Mouse (Mus musculus) lung, embryonic 14.5 days (tissue): ENCODE measurements around the gene Arl2. TPM values are rescaled to one million over a fixed set of nuclear protein-coding genes. Genes with fewer than 3 reads are reported as not detected.

Experiments
- ATAC-seq: fragments of 200-750 bp; cut with Nextera tagmentation; 2 replicates; pipeline ENCODE4 v1.8.0; 2017; ENCODE audit warnings: mild to moderate bottlenecking, moderate TSS enrichment, moderate library complexity; ENCODE audit not compliant: insufficient read depth
- DNase-seq: peaks from one replicate; pipeline ENCODE4 v3.0.0-alpha.2; 2015
- H3K27ac ChIP-seq: fragments of 300-500 bp; sonication (generic); 2 replicates; pipeline ENCODE4 v1.5.1; 2014; ENCODE audit warnings: low read depth, mild to moderate bottlenecking, moderate library complexity
- H3K27me3 ChIP-seq: fragments of 300-500 bp; sonication (generic); 2 replicates; pipeline ENCODE4 v1.6.1; 2014; ENCODE audit warnings: low read length, control low read depth; ENCODE audit not compliant: insufficient read depth
- H3K36me3 ChIP-seq: fragments of 300-500 bp; sonication (generic); 2 replicates; pipeline ENCODE4 v1.6.1; 2014; ENCODE audit warnings: control low read depth; ENCODE audit not compliant: insufficient read depth
- H3K4me1 ChIP-seq: fragments of 300-500 bp; sonication (generic); 2 replicates; pipeline ENCODE4 v1.6.1; 2014; ENCODE audit warnings: antibody characterized with exemption, control low read depth; ENCODE audit not compliant: insufficient read depth
- H3K4me2 ChIP-seq: fragments of 300-500 bp; sonication (generic); 2 replicates; pipeline ENCODE4 v1.6.1; 2014; ENCODE audit warnings: mild to moderate bottlenecking
- H3K4me3 ChIP-seq: fragments of 300-500 bp; sonication (generic); 2 replicates; pipeline ENCODE4 v1.5.1; 2014; ENCODE audit warnings: low read depth, low read length
- H3K9ac ChIP-seq: fragments of 300-500 bp; sonication (generic); 2 replicates; pipeline ENCODE4 v1.6.1; 2014
- H3K9me3 ChIP-seq: fragments of 300-500 bp; sonication (generic); 2 replicates; pipeline ENCODE4 v1.6.1; 2016; ENCODE audit warnings: low read depth, low read length, control low read depth
- CTCF ChIP-seq: IDR thresholded peaks from 2 replicates; pipeline ENCODE4 v1.5.1; 2016; ENCODE audit warnings: antibody characterized with exemption, low read depth
- WGBS: fragments of 180-500 bp; shearing (Covaris S2); extraction: QIAGEN DNeasy Blood & Tissue Kit; methylation state at CpG from one replicate; pipeline ENCODE4 v1.1.7; 2014; 5-methylcytosine and 5-hydroxymethylcytosine counted together
- polyA plus RNA-seq: library from polyadenylated mRNA; unstranded; fragments of >200 nt; fragmentation: Nextera tagmentation; extraction: Ambion mirVana; gene quantifications from 2 replicates; pipeline ENCODE4 v1.2.1, GENCODE M21; 2014

Arl2 gene
- polyA plus RNA-seq, 1 experiment from 2014 or later: 89.2 TPM

DNA sequence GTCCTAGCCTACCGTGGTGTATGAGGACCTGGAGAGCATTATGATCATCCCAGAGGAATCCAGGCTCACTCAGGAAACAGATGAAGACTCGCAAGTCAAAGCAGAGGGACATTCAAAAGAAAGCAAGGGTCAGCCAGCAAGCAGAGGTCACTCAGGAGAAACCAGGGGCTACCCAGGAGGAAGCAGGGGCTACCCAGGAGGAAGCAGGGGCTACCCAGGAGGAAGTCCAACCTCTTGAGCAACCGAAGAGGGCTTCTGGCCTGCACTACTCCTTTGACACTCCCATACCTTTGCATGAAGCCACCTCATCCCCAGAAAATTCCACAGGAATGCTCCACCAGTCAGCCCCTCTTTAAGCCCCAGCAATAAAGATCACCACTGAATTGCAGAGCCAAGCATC lies 43.5 kb downstream of the Arl2 start:
- no peak for TF ChIP-seq CTCF
- no peaks in the 10 kb centered on the region for H3K27me3 ChIP-seq
- WGBS: 69% methylated on average over 3 of the region's 3 CpGs
- no peak overlapping the region for H3K4me3 ChIP-seq
- H3K9me3 ChIP-seq: no peaks in the 10 kb centered on the region
- no peak overlapping the region for H3K4me2 ChIP-seq
- ATAC-seq (no peak), DNase-seq (no peak)
- H3K36me3 ChIP-seq: peaks cover 34% of the 10 kb centered on the region
- no peak overlapping the region for H3K9ac ChIP-seq
- no peaks in the 10 kb centered on the region for H3K4me1 ChIP-seq
- H3K27ac ChIP-seq: no peak overlapping the region

DNA sequence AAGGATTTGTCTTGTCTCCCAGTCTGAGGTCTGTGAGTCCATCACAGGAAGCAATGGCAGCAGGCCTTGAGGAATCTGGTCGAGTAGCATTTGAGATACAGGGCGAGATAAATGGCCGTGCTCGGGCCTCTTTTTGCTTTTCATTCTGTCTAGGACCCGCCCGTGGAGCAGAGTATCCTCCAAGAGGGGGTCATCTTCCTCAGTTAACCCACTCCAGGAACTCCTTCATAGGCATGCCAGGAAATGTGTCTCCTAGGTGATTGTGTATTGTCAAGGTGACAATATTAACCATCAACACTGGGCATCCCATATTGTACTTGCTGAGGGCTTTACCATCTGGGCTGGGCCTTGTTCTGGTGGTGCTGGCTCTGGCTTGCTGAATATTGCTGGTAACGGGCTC lies 47.2 kb downstream of the Arl2 start, which contains the start of gene AC131692.1:
TSS of gene AC131692.1 (plus strand) at position 301 of the 400 bp plus-strand sequence.
- no peak for TF ChIP-seq CTCF
- Histone ChIP-seq H3K9ac (no peak within 1 kb of the TSS; the same call in 1 of the 2 replicates), H3K4me3 (no peak within 1 kb of the TSS), H3K27me3 (no peaks in the 10 kb centered on the region), H3K4me2 (no peak within 1 kb of the TSS), H3K36me3 (peaks cover 70% of the 10 kb centered on the region), H3K4me1 (no peaks in the 10 kb centered on the region), H3K27ac (no peak within 1 kb of the TSS), H3K9me3 (no peaks in the 10 kb centered on the region)
- ATAC-seq (no peak), DNase-seq (no peak)
- 85% methylated on average over 7 of the region's 7 CpGs for WGBS

DNA sequence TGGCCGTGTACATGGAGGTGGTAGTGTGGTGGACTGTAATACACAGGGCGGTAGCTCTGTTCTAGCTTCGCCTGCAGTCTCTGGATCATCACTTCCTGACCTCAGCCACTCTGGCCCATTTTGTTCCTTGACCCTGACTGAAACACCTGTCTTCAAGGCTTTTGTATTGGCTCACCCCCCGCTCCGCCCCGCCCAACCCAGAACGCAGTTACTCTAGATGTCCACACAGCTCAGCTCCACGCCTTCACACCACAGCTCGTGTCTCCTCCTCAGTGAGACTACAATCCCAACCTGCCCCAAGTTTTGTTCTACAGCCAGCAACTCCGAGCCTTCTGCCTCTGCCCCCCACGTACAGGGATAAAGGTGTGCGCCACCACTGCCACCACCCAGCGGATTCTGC lies 52.5 kb downstream of the Arl2 start:
- H3K4me1 ChIP-seq: peaks cover 3% of the 10 kb centered on the region
- H3K27me3 ChIP-seq: no peaks in the 10 kb centered on the region
- ATAC-seq: no peak
- no peak overlapping the region for H3K4me3 ChIP-seq
- H3K9ac ChIP-seq: no peak overlapping the region
- 94% methylated on average over 13 of the region's 13 CpGs for WGBS
- H3K27ac ChIP-seq: no peak overlapping the region
- no peaks in the 10 kb centered on the region for H3K9me3 ChIP-seq
- no peak for TF ChIP-seq CTCF
- H3K36me3 ChIP-seq: peaks cover 73% of the 10 kb centered on the region
- no peak overlapping the region for H3K4me2 ChIP-seq
- no peak for DNase-seq

DNA sequence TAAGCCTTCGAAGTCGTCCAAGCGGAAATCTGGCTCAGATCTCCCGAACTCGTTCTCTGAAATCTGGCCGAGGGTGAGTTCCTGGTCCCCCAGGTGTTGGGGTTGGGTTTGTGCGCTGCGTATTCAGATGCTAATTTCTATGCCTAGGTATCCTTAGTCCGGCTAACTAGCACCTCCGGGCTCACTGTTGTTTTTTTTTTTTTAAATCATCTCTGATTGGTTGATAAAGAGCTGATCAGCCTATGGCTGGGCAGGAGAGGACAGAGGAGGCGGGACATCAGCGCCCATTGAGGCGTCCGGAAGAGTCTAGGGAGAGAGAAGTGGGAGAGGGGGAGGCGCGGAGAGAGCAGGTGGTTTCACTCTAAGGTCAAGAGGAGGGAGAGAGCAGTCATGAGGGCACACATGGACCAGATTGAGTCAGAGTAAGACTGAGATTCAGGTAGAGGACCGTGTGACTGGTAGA lies 55.9 kb downstream of the Arl2 start:
- peak overlapping the region; percentile 84 for H3K27ac ChIP-seq
- peak; percentile 76 for ATAC-seq

DNA sequence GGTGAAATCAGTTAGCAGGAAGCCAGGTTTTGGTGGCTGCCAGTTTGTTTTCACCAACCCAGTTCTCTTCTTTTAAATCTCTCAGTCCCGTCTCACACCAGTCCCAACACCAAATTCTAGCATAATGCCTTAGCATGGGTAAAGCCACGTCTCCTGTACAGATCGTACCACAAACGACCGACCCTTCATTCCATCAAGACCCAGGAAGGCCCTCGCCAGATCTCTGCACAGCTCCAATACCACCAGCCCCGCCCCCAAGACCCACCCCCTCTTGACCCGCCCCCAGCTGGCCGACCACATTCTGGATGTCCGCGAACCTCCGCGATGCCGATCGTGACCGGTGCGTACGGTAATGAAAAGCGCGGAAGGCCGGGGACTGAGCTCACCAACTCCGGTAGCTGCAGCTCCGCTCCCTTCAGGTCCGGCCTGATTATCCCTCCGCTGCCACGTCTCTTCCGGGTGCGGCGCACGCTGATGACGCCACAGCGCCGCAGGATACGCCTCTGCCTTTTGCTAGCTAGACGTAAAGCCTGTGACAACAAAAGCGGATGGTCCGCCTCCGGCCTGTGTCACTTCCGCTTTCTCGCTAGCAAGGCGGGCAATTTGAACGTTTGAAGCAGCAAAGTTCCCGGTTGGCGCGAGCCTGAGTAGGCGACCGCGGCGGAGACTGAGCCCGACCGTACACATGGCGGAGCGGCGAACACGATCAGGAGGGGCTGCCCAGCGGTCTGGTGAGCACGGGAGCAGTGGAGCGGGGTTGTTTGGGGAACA lies 56.7 kb downstream of the Arl2 start, which contains the start of the genes Zfpl1 and Cdca5:
TSS of gene Zfpl1 (minus strand) at position 479 of the 771 bp plus-strand sequence.
TSS of gene Cdca5 (plus strand) at position 506 of the 771 bp plus-strand sequence.
- ATAC-seq: peak; percentile 91
- Histone ChIP-seq H3K9ac (peak within 1 kb of the TSS; percentile 70), H3K36me3 (peaks cover 65% of the 10 kb centered on the region), H3K4me3 (peak within 1 kb of the TSS; percentile 84), H3K4me1 (peaks cover 3% of the 10 kb centered on the region), H3K9me3 (no peaks in the 10 kb centered on the region), H3K27me3 (no peaks in the 10 kb centered on the region), H3K27ac (peak within 1 kb of the TSS; percentile 84), H3K4me2 (peak within 1 kb of the TSS; percentile 91)
- no peak for TF ChIP-seq CTCF
- peak; percentile 99 for DNase-seq
- under 1% methylated on average over 58 of the region's 58 CpGs for WGBS

More for the DNA sequence above, 55.9 kb downstream of the Arl2 start:
- WGBS: under 1% methylated on average over 17 of the region's 17 CpGs
- DNase-seq: peak; percentile 88
- Histone ChIP-seq H3K4me2 (peak overlapping the region; percentile 91), H3K9me3 (no peaks in the 10 kb centered on the region), H3K4me1 (peaks cover 3% of the 10 kb centered on the region), H3K27me3 (no peaks in the 10 kb centered on the region), H3K36me3 (peaks cover 66% of the 10 kb centered on the region), H3K4me3 (peak overlapping the region; percentile 84), H3K9ac (peak overlapping the region; percentile 70)
- TF ChIP-seq CTCF: no peak

Other genes starting within 250 kb of the Arl2 start
- 2.7 and 3.8 TPM in 2 replicates for gene Tigd3, start 247.4 kb downstream of the Arl2 start, polyA plus RNA-seq
- gene Dpf2, start 228.5 kb downstream of the Arl2 start, polyA plus RNA-seq: 147 and 162 TPM in 2 replicates
- gene Cdc42ep2, start 216.7 kb downstream of the Arl2 start, polyA plus RNA-seq: 9.8 and 9.9 TPM in 2 replicates
- gene Pola2, start 177.3 kb downstream of the Arl2 start, polyA plus RNA-seq: 88.7 and 89.3 TPM in 2 replicates
- not detected in 2 replicates for gene Slc22a20, start 155.4 kb downstream of the Arl2 start, polyA plus RNA-seq
- gene Capn1, start 125.7 kb downstream of the Arl2 start, polyA plus RNA-seq: 9.6 and 11.3 TPM in 2 replicates
- gene Syvn1, start 95.0 kb downstream of the Arl2 start, polyA plus RNA-seq: 30.0 and 34.3 TPM in 2 replicates
- gene Mrpl49, start 83.8 kb downstream of the Arl2 start, polyA plus RNA-seq: 78.8 and 80.2 TPM in 2 replicates
- gene Fau, start 83.7 kb downstream of the Arl2 start, polyA plus RNA-seq: 825 and 884 TPM in 2 replicates
- gene Znhit2, start 80.4 kb downstream of the Arl2 start, polyA plus RNA-seq: 33.8 and 34.3 TPM in 2 replicates
- gene Tm7sf2, start 73.2 kb downstream of the Arl2 start, polyA plus RNA-seq: 11.3 and 14.9 TPM in 2 replicates
- 63.2 and 63.5 TPM in 2 replicates for gene Vps51, start 64.3 kb downstream of the Arl2 start, polyA plus RNA-seq
- not detected in 2 replicates for gene Tmem262, start 61.5 kb downstream of the Arl2 start, polyA plus RNA-seq
- 1.0 and 1.6 TPM in 2 replicates for gene Gm28374, start 59.3 kb downstream of the Arl2 start, polyA plus RNA-seq
- 68.8 and 72.3 TPM in 2 replicates for gene Zfpl1, start 56.6 kb downstream of the Arl2 start, polyA plus RNA-seq
- 49.0 and 52.7 TPM in 2 replicates for gene Cdca5, start 56.6 kb downstream of the Arl2 start, polyA plus RNA-seq
- gene AC131692.1, start 47.1 kb downstream of the Arl2 start, polyA plus RNA-seq: 0.68 TPM in 1 of 2 replicates, not detected in the other
- 0.51 and 0.57 TPM in 2 replicates for gene Naaladl1, start 35.8 kb downstream of the Arl2 start, polyA plus RNA-seq
- 55.2 and 56.5 TPM in 2 replicates for gene Sac3d1, start 22.9 kb downstream of the Arl2 start, polyA plus RNA-seq
- 28.6 and 35.3 TPM in 2 replicates for gene Snx15, start 13.2 kb downstream of the Arl2 start, polyA plus RNA-seq
- gene Batf2, start 565 bp downstream of the Arl2 start, polyA plus RNA-seq: 0.18 and 0.28 TPM in 2 replicates
- not detected in 2 replicates for gene Majin, start 42.8 kb upstream of the Arl2 start, polyA plus RNA-seq
- gene Gpha2, start 84.8 kb upstream of the Arl2 start, polyA plus RNA-seq: 0.54 and 0.78 TPM in 2 replicates
- 16.4 and 19.3 TPM in 2 replicates for gene Ppp2r5b, start 94.3 kb upstream of the Arl2 start, polyA plus RNA-seq
- gene Atg2a, start 100.1 kb upstream of the Arl2 start, polyA plus RNA-seq: 11.9 and 13.0 TPM in 2 replicates
- 50.3 and 53.2 TPM in 2 replicates for gene Ehd1, start 135.2 kb upstream of the Arl2 start, polyA plus RNA-seq
- 0.82 and 1.2 TPM in 2 replicates for gene Cdc42bpg, start 164.9 kb upstream of the Arl2 start, polyA plus RNA-seq
- 60.3 and 68.6 TPM in 2 replicates for gene Men1, start 193.4 kb upstream of the Arl2 start, polyA plus RNA-seq
- gene Map4k2, start 199.6 kb upstream of the Arl2 start, polyA plus RNA-seq: 13.4 and 22.2 TPM in 2 replicates
- 177 and 200 TPM in 2 replicates for gene Sf1, start 222.1 kb upstream of the Arl2 start, polyA plus RNA-seq
- gene Pygm, start 242.9 kb upstream of the Arl2 start, polyA plus RNA-seq: 6.1 and 9.3 TPM in 2 replicates